Mouse (Mus musculus): Measurements from ENCODE around the gene Schip1. TPM values are rescaled to one million over a fixed set of nuclear protein-coding genes. Genes with fewer than 3 reads are reported as not detected.

Gene Schip1
- polyA plus RNA-seq, 1 experiment from 2014 or later, result 73.7 TPM

GRCm38 (mm10) chr3:68201214-68201613 is 136.6 kb downstream of the Schip1 start:
- no peaks in the 10 kb centered on the region for H3K4me1 ChIP-seq (ENCODE audit: control insufficient read depth in 2 of 2, insufficient read depth in 2 of 2, low read length in 2 of 2)
- no peak overlapping the region for H3K27ac ChIP-seq (replicated peaks in 1 of 2; ENCODE audit: control insufficient read depth in 1 of 2, insufficient read depth in 1 of 2, low read depth in 2 of 2, low read length in 2 of 2)
- 42% methylated on average over 1 of the region's 1 CpGs for WGBS
- no peaks in the 10 kb centered on the region for H3K36me3 ChIP-seq (ENCODE audit: control insufficient read depth, insufficient read depth, low read length)
- H3K9me3 ChIP-seq (ENCODE audit: control insufficient read depth, low read length), result no peaks in the 10 kb centered on the region
- H3K4me2 ChIP-seq (ENCODE audit: low read length), result no peak overlapping the region
- no peak for ATAC-seq (ENCODE audit: insufficient number of reproducible peaks, insufficient read depth, low FRiP score, low read depth)
- H3K27me3 ChIP-seq (ENCODE audit: control insufficient read depth, insufficient read depth, low read length), result no peaks in the 10 kb centered on the region
- no peak overlapping the region for H3K4me3 ChIP-seq (ENCODE audit: control insufficient read depth in 1 of 2, insufficient read depth in 1 of 2, low read depth in 1 of 2, low read length in 2 of 2)
- H3K9ac ChIP-seq (ENCODE audit: low read length), result no peak overlapping the region

- no peaks in the 10 kb centered on the region for H3K27me3 ChIP-seq (ENCODE audit: control insufficient read depth, insufficient read depth, low read length)
- no peak overlapping the region for H3K4me3 ChIP-seq (ENCODE audit: control insufficient read depth in 1 of 2, insufficient read depth in 1 of 2, low read depth in 1 of 2, low read length in 2 of 2)
- H3K9me3 ChIP-seq (ENCODE audit: control insufficient read depth, low read length), result no peaks in the 10 kb centered on the region
- WGBS, result 62% methylated on average over 4 of the region's 4 CpGs
- no peak overlapping the region for H3K4me2 ChIP-seq (ENCODE audit: low read length)
- ATAC-seq (ENCODE audit: insufficient number of reproducible peaks, insufficient read depth, low FRiP score, low read depth), result no peak
- H3K36me3 ChIP-seq (ENCODE audit: control insufficient read depth, insufficient read depth, low read length), result no peaks in the 10 kb centered on the region
- H3K9ac ChIP-seq (ENCODE audit: low read length), result no peak overlapping the region
- no peak overlapping the region for H3K27ac ChIP-seq (replicated peaks in 1 of 2; ENCODE audit: control insufficient read depth in 1 of 2, insufficient read depth in 1 of 2, low read depth in 2 of 2, low read length in 2 of 2)
- no peaks in the 10 kb centered on the region for H3K4me1 ChIP-seq (ENCODE audit: control insufficient read depth in 2 of 2, insufficient read depth in 2 of 2, low read length in 2 of 2)
Measured at GRCm38 (mm10) chr3:68202162-68202902, 137.7 kb downstream of the Schip1 start.

GRCm38 (mm10) chr3:68203934-68204467 is 139.4 kb downstream of the Schip1 start:
- Histone ChIP-seq H3K36me3 (ENCODE audit: control insufficient read depth, insufficient read depth, low read length) (no peaks in the 10 kb centered on the region), H3K9ac (ENCODE audit: low read length) (no peak overlapping the region), H3K27me3 (ENCODE audit: control insufficient read depth, insufficient read depth, low read length) (no peaks in the 10 kb centered on the region), H3K4me3 (ENCODE audit: control insufficient read depth in 1 of 2, insufficient read depth in 1 of 2, low read depth in 1 of 2, low read length in 2 of 2) (no peak overlapping the region), H3K4me1 (ENCODE audit: control insufficient read depth in 2 of 2, insufficient read depth in 2 of 2, low read length in 2 of 2) (no peaks in the 10 kb centered on the region), H3K27ac (replicated peaks in 1 of 2; ENCODE audit: control insufficient read depth in 1 of 2, insufficient read depth in 1 of 2, low read depth in 2 of 2, low read length in 2 of 2) (no peak overlapping the region), H3K4me2 (ENCODE audit: low read length) (no peak overlapping the region), H3K9me3 (ENCODE audit: control insufficient read depth, low read length) (no peaks in the 10 kb centered on the region)
- ATAC-seq (ENCODE audit: insufficient number of reproducible peaks, insufficient read depth, low FRiP score, low read depth), result no peak
- 69% methylated on average over 4 of the region's 4 CpGs for WGBS

- no peaks in the 10 kb centered on the region for H3K9me3 ChIP-seq (ENCODE audit: control insufficient read depth, low read length)
- WGBS, result 70% methylated on average over 4 of the region's 4 CpGs
- no peaks in the 10 kb centered on the region for H3K36me3 ChIP-seq (ENCODE audit: control insufficient read depth, insufficient read depth, low read length)
- H3K4me1 ChIP-seq (ENCODE audit: control insufficient read depth in 2 of 2, insufficient read depth in 2 of 2, low read length in 2 of 2), result no peaks in the 10 kb centered on the region
- no peak overlapping the region for H3K27ac ChIP-seq (replicated peaks in 1 of 2; ENCODE audit: control insufficient read depth in 1 of 2, insufficient read depth in 1 of 2, low read depth in 2 of 2, low read length in 2 of 2)
- H3K4me2 ChIP-seq (ENCODE audit: low read length), result no peak overlapping the region
- no peak overlapping the region for H3K9ac ChIP-seq (ENCODE audit: low read length)
- no peaks in the 10 kb centered on the region for H3K27me3 ChIP-seq (ENCODE audit: control insufficient read depth, insufficient read depth, low read length)
- no peak overlapping the region for H3K4me3 ChIP-seq (ENCODE audit: control insufficient read depth in 1 of 2, insufficient read depth in 1 of 2, low read depth in 1 of 2, low read length in 2 of 2)
- no peak for ATAC-seq (ENCODE audit: insufficient number of reproducible peaks, insufficient read depth, low FRiP score, low read depth)
Measured at GRCm38 (mm10) chr3:68210422-68210821, 145.8 kb downstream of the Schip1 start.

DNA sequence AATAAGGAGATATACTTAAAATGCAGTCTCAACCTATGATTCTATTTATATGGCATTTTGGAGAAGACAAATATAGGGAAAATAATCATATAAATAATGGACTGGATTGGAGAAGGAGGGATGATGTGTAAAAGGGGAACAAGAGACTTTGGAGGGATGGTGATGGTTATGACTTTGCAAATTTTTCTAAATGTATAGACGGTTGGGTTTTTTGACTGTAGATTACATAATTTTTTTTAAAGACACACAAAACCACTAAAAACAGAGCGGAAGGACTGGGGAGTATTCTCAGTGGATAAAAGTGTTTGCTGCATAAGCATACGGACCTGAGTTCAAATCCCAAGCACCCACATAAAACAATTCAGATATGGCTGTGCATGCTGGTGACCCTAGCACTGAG is 156.8 kb downstream of the Schip1 start:
- Histone ChIP-seq H3K36me3 (ENCODE audit: control insufficient read depth, insufficient read depth, low read length) (no peaks in the 10 kb centered on the region), H3K4me3 (ENCODE audit: control insufficient read depth in 1 of 2, insufficient read depth in 1 of 2, low read depth in 1 of 2, low read length in 2 of 2) (no peak overlapping the region), H3K9me3 (ENCODE audit: control insufficient read depth, low read length) (no peaks in the 10 kb centered on the region), H3K4me2 (ENCODE audit: low read length) (no peak overlapping the region), H3K4me1 (ENCODE audit: control insufficient read depth in 2 of 2, insufficient read depth in 2 of 2, low read length in 2 of 2) (no peaks in the 10 kb centered on the region), H3K9ac (ENCODE audit: low read length) (no peak overlapping the region), H3K27me3 (ENCODE audit: control insufficient read depth, insufficient read depth, low read length) (no peaks in the 10 kb centered on the region), H3K27ac (replicated peaks in 1 of 2; ENCODE audit: control insufficient read depth in 1 of 2, insufficient read depth in 1 of 2, low read depth in 2 of 2, low read length in 2 of 2) (no peak overlapping the region)
- WGBS, result 86% methylated on average over 3 of the region's 3 CpGs
- ATAC-seq (ENCODE audit: insufficient number of reproducible peaks, insufficient read depth, low FRiP score, low read depth), result no peak

DNA sequence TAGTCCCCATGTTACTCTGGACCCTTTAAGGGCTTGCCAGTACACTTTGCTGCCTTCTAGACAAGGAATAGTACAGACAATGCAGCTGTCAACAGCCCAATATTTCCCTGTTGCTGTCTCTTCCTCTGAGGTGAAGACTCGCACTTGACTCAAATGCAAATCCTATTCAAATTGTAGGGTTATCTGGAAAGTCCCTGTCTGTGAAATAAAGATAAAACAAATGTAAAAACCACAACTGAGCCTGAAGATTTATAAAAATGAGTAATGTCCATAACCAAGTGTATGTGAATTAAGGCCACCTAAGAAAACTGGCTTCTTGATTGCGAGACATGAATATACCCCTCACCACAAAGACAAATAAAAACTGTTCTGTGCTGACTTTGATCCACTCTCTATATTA is 175.3 kb downstream of the Schip1 start:
- H3K9ac ChIP-seq (ENCODE audit: low read length), result no peak overlapping the region
- no peaks in the 10 kb centered on the region for H3K36me3 ChIP-seq (ENCODE audit: control insufficient read depth, insufficient read depth, low read length)
- H3K4me2 ChIP-seq (ENCODE audit: low read length), result no peak overlapping the region
- WGBS, result 90% methylated on average over 2 of the region's 2 CpGs
- no peaks in the 10 kb centered on the region for H3K27me3 ChIP-seq (ENCODE audit: control insufficient read depth, insufficient read depth, low read length)
- H3K9me3 ChIP-seq (ENCODE audit: control insufficient read depth, low read length), result no peaks in the 10 kb centered on the region
- H3K27ac ChIP-seq (replicated peaks in 1 of 2; ENCODE audit: control insufficient read depth in 1 of 2, insufficient read depth in 1 of 2, low read depth in 2 of 2, low read length in 2 of 2), result no peak overlapping the region
- ATAC-seq (ENCODE audit: insufficient number of reproducible peaks, insufficient read depth, low FRiP score, low read depth), result no peak
- H3K4me3 ChIP-seq (ENCODE audit: control insufficient read depth in 1 of 2, insufficient read depth in 1 of 2, low read depth in 1 of 2, low read length in 2 of 2), result no peak overlapping the region
- H3K4me1 ChIP-seq (ENCODE audit: control insufficient read depth in 2 of 2, insufficient read depth in 2 of 2, low read length in 2 of 2), result no peaks in the 10 kb centered on the region

GRCm38 (mm10) chr3:68243239-68243638 is 178.6 kb downstream of the Schip1 start:
- Histone ChIP-seq H3K36me3 (ENCODE audit: control insufficient read depth, insufficient read depth, low read length) (no peaks in the 10 kb centered on the region), H3K9ac (ENCODE audit: low read length) (no peak overlapping the region), H3K27me3 (ENCODE audit: control insufficient read depth, insufficient read depth, low read length) (no peaks in the 10 kb centered on the region), H3K27ac (replicated peaks in 1 of 2; ENCODE audit: control insufficient read depth in 1 of 2, insufficient read depth in 1 of 2, low read depth in 2 of 2, low read length in 2 of 2) (no peak overlapping the region), H3K4me3 (ENCODE audit: control insufficient read depth in 1 of 2, insufficient read depth in 1 of 2, low read depth in 1 of 2, low read length in 2 of 2) (no peak overlapping the region), H3K4me1 (ENCODE audit: control insufficient read depth in 2 of 2, insufficient read depth in 2 of 2, low read length in 2 of 2) (no peaks in the 10 kb centered on the region), H3K4me2 (ENCODE audit: low read length) (no peak overlapping the region), H3K9me3 (ENCODE audit: control insufficient read depth, low read length) (no peaks in the 10 kb centered on the region)
- ATAC-seq (ENCODE audit: insufficient number of reproducible peaks, insufficient read depth, low FRiP score, low read depth), result no peak
- 61% methylated on average over 3 of the region's 3 CpGs for WGBS

DNA sequence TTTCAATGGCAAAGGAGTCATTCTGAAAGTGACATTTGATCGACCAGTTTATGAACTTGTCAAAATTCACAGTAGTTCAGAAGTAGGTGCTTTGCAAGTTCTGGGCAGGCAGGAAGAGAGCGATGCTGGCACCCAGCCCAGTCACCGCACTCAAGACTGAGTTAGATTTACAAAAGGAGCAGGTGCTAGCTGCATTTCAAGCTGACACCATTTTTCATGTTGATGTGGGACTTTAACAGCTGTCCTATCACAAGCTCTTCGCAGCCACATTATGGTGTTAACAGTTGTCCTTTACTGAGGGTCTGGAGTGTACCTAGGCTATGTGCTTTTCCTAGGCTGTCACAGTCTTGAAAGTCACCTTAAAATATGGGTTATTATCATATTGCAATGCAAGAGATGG is 181.6 kb downstream of the Schip1 start:
- WGBS, result 55% methylated on average over 4 of the region's 4 CpGs
- Histone ChIP-seq H3K27ac (replicated peaks in 1 of 2; ENCODE audit: control insufficient read depth in 1 of 2, insufficient read depth in 1 of 2, low read depth in 2 of 2, low read length in 2 of 2) (no peak overlapping the region; a peak in 1 of 4 replicates), H3K9ac (ENCODE audit: low read length) (no peak overlapping the region), H3K4me2 (ENCODE audit: low read length) (no peak overlapping the region), H3K9me3 (ENCODE audit: control insufficient read depth, low read length) (no peaks in the 10 kb centered on the region), H3K27me3 (ENCODE audit: control insufficient read depth, insufficient read depth, low read length) (no peaks in the 10 kb centered on the region), H3K36me3 (ENCODE audit: control insufficient read depth, insufficient read depth, low read length) (no peaks in the 10 kb centered on the region), H3K4me3 (ENCODE audit: control insufficient read depth in 1 of 2, insufficient read depth in 1 of 2, low read depth in 1 of 2, low read length in 2 of 2) (no peak overlapping the region), H3K4me1 (ENCODE audit: control insufficient read depth in 2 of 2, insufficient read depth in 2 of 2, low read length in 2 of 2) (no peaks in the 10 kb centered on the region)
- ATAC-seq (ENCODE audit: insufficient number of reproducible peaks, insufficient read depth, low FRiP score, low read depth), result no peak
